Mouse (Mus musculus): ENCODE results near the gene Chchd3.

Chchd3 gene

DNA sequence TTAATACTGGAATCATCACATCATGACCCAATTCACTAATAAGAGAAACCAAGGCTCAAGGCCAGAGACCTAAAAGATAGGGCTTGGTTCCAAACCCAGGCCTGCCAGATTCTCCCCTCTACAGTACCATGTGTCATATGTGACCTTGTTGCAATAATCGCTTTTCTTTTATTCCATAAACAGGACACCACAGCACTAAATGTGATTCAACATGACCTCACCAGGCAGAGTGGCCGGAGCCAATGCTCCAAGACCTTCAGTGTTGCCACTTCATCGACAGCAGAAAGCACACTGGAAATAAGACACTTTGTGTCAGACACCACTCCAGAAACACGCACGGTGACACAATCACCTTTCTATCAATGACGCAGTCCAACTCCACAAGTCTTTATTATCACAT is 258.3 kb downstream of the Chchd3 start:
- DNase-seq (ENCODE audit: low read depth, low spot score) = no peak

DNA sequence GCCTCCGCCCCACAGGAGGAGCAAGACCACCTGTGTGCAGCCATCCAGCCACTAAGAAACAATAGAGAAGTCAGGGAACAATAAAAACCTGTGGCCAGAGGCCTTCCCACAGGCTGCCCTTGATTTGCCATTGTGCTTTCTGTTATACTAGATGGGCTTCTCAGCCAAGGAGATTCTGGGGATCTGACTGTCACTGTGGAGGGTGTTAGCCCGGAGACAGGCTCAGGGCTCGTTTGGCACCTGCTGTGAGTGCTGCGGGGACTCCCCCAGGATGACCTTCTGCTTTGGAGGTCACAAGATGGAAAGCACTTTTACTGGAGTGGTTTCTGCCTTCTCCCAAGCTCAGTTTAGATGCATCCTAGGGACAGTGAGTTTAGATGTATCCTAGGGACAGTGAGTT is 262.5 kb downstream of the Chchd3 start:
- DNase-seq (ENCODE audit: low read depth, low spot score) = peak; percentile 94

- no peak for DNase-seq (ENCODE audit: low read depth, low spot score)
Observed at GRCm38 (mm10) chr6:32795653-32796500, 264.2 kb downstream of the Chchd3 start.

- no peak for DNase-seq (ENCODE audit: low read depth, low spot score)
Observed at GRCm38 (mm10) chr6:32793575-32793974, 266.5 kb downstream of the Chchd3 start.

DNA sequence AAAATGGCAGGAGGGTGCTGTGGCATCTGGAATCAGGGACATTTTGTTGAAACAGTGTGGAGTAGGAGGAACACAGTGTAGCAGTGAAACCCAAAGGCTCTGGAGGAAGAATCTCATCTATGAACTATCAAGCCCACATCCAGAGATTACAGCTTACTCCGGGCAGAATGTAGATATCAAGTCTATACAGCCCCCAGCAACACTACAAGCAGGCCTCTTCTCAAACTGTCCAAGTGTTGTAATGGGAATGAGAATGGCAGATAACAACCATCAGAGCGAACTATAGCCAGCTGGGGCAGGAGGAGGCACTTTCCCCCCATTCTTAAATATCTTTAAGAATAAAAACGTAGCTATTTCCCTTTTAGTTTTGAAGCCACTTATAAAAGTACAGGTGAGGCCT is 266.9 kb downstream of the Chchd3 start:
- no peak for DNase-seq (ENCODE audit: low read depth, low spot score)

- no peak for DNase-seq (ENCODE audit: low read depth, low spot score)
Observed at GRCm38 (mm10) chr6:32790487-32790886, 269.6 kb downstream of the Chchd3 start.

- peak; percentile 70 for DNase-seq (ENCODE audit: low read depth, low spot score)
Observed at GRCm38 (mm10) chr6:32787399-32787798, 272.7 kb downstream of the Chchd3 start.

DNA sequence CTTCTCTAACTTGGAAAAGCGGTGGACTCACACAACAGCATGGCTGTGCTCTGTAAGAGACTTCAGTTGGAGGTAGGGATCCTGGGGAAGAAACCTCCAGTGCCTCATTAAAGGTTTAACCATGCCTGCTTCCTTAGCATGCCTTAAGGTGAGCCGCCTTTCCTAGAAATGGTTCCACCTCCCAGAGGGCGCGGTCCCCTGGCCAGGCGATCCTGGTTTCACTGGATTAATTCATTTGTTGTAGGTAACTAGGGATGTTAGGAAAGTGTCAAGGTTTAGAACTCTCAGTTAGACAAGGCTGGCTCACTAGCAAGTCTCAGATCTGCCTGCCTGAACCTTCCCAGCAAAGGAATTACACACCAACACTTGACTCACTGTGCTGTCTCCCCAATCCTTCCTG is 273.9 kb downstream of the Chchd3 start:
- peak; percentile 67 for DNase-seq (ENCODE audit: low read depth, low spot score)

DNA sequence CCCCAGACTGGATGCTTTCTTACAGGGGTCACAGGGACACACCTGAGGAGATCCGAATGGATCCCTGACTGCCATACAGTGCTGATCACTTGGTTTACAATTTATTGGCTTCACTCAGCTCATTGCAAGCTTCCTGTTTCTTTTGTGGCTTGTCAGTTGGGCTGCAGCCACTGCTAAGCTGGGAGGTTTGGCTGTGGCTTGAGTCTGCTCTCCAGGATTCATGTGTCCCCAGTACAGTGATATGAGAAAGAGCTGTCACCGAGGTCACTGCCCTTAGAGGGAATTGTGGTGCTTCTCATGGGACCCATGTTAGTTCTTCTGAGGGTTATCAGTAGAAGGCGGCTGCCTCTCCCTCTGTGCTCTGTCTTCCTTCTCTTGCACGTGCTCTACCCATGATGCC is 277.0 kb downstream of the Chchd3 start:
- DNase-seq (ENCODE audit: low read depth, low spot score) = no peak

GRCm38 (mm10) chr6:32780602-32781001 is 279.5 kb downstream of the Chchd3 start:
- peak; percentile 24 for DNase-seq (ENCODE audit: low read depth, low spot score)

- no peak for DNase-seq (ENCODE audit: low read depth, low spot score)
Observed at GRCm38 (mm10) chr6:32776384-32776783, 283.7 kb downstream of the Chchd3 start.

GRCm38 (mm10) chr6:32754524-32754923 is 305.5 kb downstream of the Chchd3 start:
- no peak for DNase-seq (ENCODE audit: low read depth, low spot score)

- DNase-seq (ENCODE audit: low read depth, low spot score) = peak; percentile 49
Observed at GRCm38 (mm10) chr6:32749821-32750220, 310.2 kb downstream of the Chchd3 start.

- no peak for DNase-seq (ENCODE audit: low read depth, low spot score)
Observed at GRCm38 (mm10) chr6:32748777-32749176, 311.3 kb downstream of the Chchd3 start.

DNA sequence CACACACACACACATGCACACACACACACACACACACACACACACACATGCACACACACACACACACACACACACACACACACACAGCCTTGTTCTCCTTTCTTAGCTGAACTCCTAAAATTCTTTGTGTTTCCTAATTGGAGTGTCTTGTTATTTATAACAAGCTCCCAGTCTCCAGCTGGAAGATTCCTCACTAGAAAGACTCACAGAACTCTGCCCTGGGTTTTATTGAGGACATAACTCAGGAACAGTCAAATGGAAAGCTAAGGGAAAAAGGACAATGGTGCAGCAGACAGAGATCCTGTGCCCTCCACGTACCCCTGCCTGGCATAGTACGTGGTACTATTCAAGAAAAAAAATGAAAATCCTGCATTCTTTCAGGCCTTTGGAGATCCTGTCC is 312.7 kb downstream of the Chchd3 start:
- no peak for DNase-seq (ENCODE audit: low read depth, low spot score)

All from ES-CJ7 (cell line).